Mouse (Mus musculus) neural tube, embryonic 14.5 days (tissue): Measurements from ENCODE around the gene Zfp553. TPM values are rescaled to one million over a fixed set of nuclear protein-coding genes. Genes with fewer than 3 reads are reported as not detected.

Experiments
- ATAC-seq: fragments of 200-750 bp; cut with Nextera tagmentation; 2 replicates; pipeline ENCODE4 v1.8.0; 2017; ENCODE audit warnings: low read depth, mild to moderate bottlenecking, moderate TSS enrichment, moderate library complexity
- H3K27ac ChIP-seq: fragments of 300-500 bp; sonication (generic); 2 replicates; pipeline ENCODE4 v1.5.1; 2014; ENCODE audit warnings: low read depth, mild to moderate bottlenecking, control low read depth, low read length, moderate library complexity, mixed read lengths
- H3K27me3 ChIP-seq: fragments of 300-500 bp; sonication (generic); 2 replicates; pipeline ENCODE4 v1.6.1; 2014; ENCODE audit warnings: low read length; ENCODE audit not compliant: control insufficient read depth, insufficient read depth
- H3K36me3 ChIP-seq: fragments of 300-500 bp; sonication (generic); 2 replicates; pipeline ENCODE4 v1.6.1; 2014; ENCODE audit warnings: low read length, mixed read lengths; ENCODE audit not compliant: control insufficient read depth, insufficient read depth
- H3K4me1 ChIP-seq: fragments of 300-500 bp; sonication (generic); 2 replicates; pipeline ENCODE4 v1.6.1; 2014; ENCODE audit warnings: low read length; ENCODE audit not compliant: control insufficient read depth, insufficient read depth
- H3K4me2 ChIP-seq: fragments of 300-500 bp; sonication (generic); 2 replicates; pipeline ENCODE4 v1.6.1; 2014; ENCODE audit warnings: mild to moderate bottlenecking, low read depth, low read length, control low read depth
- H3K4me3 ChIP-seq: fragments of 300-500 bp; sonication (generic); 2 replicates; pipeline ENCODE4 v1.5.1; 2014; ENCODE audit warnings: low read depth, low read length, control low read depth, mixed read lengths
- H3K9ac ChIP-seq: fragments of 300-500 bp; sonication (generic); replicated peaks from 2 replicates; pipeline ENCODE4 v1.6.1; 2014; ENCODE audit warnings: low read depth, mild to moderate bottlenecking, control low read depth, low read length, mixed read lengths
- H3K9me3 ChIP-seq: fragments of 300-500 bp; sonication (generic); 2 replicates; pipeline ENCODE4 v1.6.1; 2016; ENCODE audit warnings: low read length; ENCODE audit not compliant: control insufficient read depth
- WGBS: fragments of 180-500 bp; shearing (Covaris S2); extraction: QIAGEN DNeasy Blood & Tissue Kit; methylation state at CpG from one replicate; pipeline ENCODE4 v1.1.7; 2014; 5-methylcytosine and 5-hydroxymethylcytosine counted together
- polyA plus RNA-seq: library from polyadenylated mRNA; unstranded; fragments of >200 nt; fragmentation: Nextera tagmentation; extraction: Ambion mirVana; gene quantifications from 2 replicates; pipeline ENCODE4 v1.2.1, GENCODE M21; 2014

Gene Zfp553
- 21.5 and 24.0 TPM in 2 replicates for polyA plus RNA-seq

DNA sequence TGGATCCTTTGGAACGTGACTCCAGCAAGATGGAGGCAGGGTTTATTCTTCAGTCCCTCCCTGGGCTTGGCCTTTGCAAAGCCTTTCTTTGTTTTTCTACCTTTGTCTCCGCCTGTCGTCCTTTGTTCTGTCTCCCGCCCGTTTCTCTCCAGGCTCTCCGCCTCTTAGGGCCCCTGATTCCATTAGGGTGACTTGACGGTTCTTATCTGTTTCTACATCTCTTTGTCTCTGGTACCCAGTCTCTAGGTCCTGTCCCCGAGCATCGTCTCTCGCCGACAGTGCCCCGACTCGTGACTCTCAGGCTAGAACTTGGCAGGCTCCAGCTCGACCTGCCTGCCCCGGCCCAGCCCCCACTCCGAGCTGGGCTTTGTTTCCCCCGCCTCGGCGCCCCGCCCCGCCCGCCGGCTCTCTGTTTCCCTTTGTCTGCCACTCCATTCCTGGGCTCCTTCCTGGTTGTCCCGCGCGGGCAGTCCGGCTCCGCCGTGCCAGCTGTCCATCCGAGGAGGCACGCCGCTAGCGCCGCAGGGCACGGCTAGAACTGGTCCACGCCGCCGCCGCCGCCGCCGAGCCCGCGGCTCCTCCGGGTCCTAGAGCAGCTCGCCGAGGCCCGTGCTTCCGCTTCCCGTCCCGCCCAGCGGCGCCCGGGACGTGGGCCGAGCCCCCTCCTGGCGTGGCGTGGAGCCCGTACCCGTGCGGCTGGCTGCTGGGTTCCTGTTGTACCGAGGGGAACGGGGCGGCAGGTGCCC, at the start of gene Zfp553, which contains the start of gene Sept1:
Zfp553 (plus strand) TSS at position 440 of the 746 bp plus-strand sequence.
Sept1 (minus strand) TSS at position 509 of the 746 bp plus-strand sequence.
- H3K4me2 ChIP-seq, result peak within 1 kb of the TSS; percentile 74
- ATAC-seq, result peak; percentile 92

DNA sequence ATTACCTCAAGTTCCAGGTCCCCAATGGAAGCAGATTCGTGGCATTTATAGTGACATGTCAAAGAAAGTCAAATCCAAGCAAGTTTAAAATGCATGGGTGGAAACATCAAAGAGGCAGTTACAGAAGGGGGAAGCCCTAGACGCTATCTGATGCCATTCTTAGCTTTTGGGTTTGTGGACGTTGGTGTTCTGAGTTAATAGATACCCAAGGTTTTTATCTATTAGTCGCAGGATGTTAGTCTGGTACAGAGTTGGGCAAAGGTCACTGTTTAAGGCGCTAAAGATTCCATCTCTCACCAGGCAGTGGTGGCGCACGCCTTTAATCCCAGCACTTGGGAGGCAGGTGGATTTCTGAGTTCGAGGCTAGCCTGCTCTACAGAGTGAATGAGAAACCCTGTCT, 49.5 kb upstream of the Zfp553 start:
- no peak for ATAC-seq
- Histone ChIP-seq H3K9ac (no peak overlapping the region), H3K4me1 (no peaks in the 10 kb centered on the region), H3K4me2 (no peak overlapping the region), H3K27me3 (no peaks in the 10 kb centered on the region), H3K27ac (no peak overlapping the region), H3K9me3 (no peaks in the 10 kb centered on the region), H3K4me3 (no peak overlapping the region), H3K36me3 (no peaks in the 10 kb centered on the region)
- 82% methylated on average over 8 of the region's 8 CpGs for WGBS

More for the DNA sequence above, at the start of gene Zfp553, which contains the start of gene Sept1:
- H3K36me3 ChIP-seq, result peaks cover 17% of the 10 kb centered on the region
- H3K4me3 ChIP-seq, result peak within 1 kb of the TSS; percentile 99
- 0 out of 2 replicates have a peak, but pooled peaks cover 2% of the 10 kb centered on the region for H3K27me3 ChIP-seq
- H3K4me1 ChIP-seq, result peaks cover 22% of the 10 kb centered on the region
- peak within 1 kb of the TSS; percentile 98 for H3K27ac ChIP-seq
- H3K9ac ChIP-seq, result peak within 1 kb of the TSS; percentile 96
- H3K9me3 ChIP-seq, result no peaks in the 10 kb centered on the region
- 1% methylated on average over 63 of the region's 64 CpGs for WGBS

DNA sequence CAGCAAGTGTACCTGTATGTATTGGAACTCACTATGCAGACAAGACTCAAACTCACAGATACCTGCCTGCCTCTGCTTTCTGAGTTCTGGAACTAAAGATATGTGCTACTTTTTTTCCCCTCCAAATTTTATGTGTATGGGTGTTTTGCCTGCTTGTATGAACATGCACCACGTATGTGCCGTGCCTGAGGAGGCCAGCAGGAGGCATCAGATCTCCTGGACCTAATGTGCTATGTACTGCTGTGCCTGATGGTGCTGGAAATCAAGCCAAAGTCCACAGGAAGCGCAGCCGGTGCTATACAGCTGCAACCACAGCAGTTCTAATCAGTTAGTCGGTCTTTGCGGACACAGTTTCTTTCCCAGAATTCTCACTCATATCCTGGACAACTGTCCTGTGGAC, 49.0 kb upstream of the Zfp553 start:
- WGBS, result 76% methylated on average over 6 of the region's 6 CpGs

DNA sequence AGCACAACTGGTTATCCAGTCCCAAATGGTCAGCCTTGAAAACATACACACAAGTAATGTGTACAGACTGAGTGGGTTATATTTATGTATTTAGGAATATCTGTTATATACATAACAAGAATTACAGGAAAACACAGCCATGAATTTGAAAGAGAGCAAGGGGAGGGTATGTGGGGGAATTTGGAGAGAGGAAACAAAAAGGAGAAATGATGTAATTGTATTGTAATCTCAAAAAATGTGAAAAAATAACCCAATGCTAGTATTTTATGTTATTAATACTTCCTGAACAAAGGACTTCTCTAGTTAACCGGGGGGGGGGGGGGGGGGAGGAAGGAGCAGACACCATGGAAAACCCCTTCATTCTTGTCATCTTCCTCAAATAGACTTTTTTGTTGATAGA, 48.1 kb upstream of the Zfp553 start:
- H3K36me3 ChIP-seq, result no peaks in the 10 kb centered on the region
- no peaks in the 10 kb centered on the region for H3K4me1 ChIP-seq
- no peak for ATAC-seq
- no peak overlapping the region for H3K9ac ChIP-seq
- WGBS, result 77% methylated on average over 1 of the region's 1 CpGs
- H3K4me3 ChIP-seq, result no peak overlapping the region
- H3K27ac ChIP-seq, result no peak overlapping the region
- no peaks in the 10 kb centered on the region for H3K9me3 ChIP-seq
- H3K27me3 ChIP-seq, result no peaks in the 10 kb centered on the region
- no peak overlapping the region for H3K4me2 ChIP-seq

More for the DNA sequence above, 49.0 kb upstream of the Zfp553 start:
- Histone ChIP-seq H3K4me1 (no peaks in the 10 kb centered on the region), H3K4me2 (no peak overlapping the region), H3K9me3 (no peaks in the 10 kb centered on the region), H3K4me3 (no peak overlapping the region), H3K9ac (no peak overlapping the region), H3K27ac (no peak overlapping the region), H3K27me3 (no peaks in the 10 kb centered on the region), H3K36me3 (no peaks in the 10 kb centered on the region)
- ATAC-seq, result no peak

DNA sequence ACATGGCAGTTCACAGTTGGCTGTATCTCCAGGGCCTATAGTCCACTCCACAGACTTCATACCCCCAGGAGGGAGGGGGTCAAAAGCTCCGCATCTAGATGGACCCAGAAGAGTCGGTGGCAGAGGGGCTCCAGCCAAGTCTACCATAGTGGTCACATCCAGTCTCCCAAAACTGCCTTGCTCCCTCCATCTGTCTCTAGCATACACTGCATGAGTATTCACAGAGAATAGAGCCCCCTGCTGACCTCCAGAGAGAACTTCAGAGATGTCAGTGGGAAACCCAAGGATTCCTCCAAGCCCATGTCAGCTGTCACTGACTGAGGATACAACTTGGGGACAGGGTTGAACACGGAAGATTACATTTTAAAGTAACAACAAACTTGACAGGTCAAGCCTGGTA, 47.3 kb upstream of the Zfp553 start:
- H3K9me3 ChIP-seq, result no peaks in the 10 kb centered on the region
- H3K4me3 ChIP-seq, result no peak overlapping the region
- no peak overlapping the region for H3K4me2 ChIP-seq
- H3K9ac ChIP-seq, result no peak overlapping the region
- no peak overlapping the region for H3K27ac ChIP-seq
- H3K27me3 ChIP-seq, result no peaks in the 10 kb centered on the region
- WGBS, result 82% methylated on average over 3 of the region's 3 CpGs
- ATAC-seq, result no peak
- H3K36me3 ChIP-seq, result no peaks in the 10 kb centered on the region
- no peaks in the 10 kb centered on the region for H3K4me1 ChIP-seq

DNA sequence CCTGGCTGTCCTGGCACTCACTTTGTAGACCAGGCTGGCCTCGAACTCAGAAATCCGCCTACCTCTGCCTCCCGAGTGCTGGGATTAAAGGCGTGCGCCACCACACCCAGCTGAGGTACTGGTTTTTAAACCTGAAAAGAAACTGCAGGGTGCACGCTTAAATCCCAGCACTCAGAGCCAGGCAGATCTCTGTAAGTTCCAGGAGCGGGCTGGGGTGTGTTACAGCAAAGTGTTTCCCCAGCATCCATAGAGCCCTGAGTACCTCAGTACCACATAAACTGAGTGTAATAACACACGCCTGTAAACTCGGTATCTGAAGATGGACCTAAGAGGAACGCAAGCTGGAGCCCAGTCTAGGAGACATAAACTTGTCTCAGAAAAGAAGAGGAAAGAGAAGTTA, 45.5 kb upstream of the Zfp553 start:
- WGBS, result 77% methylated on average over 9 of the region's 10 CpGs
- no peaks in the 10 kb centered on the region for H3K4me1 ChIP-seq
- H3K4me2 ChIP-seq, result no peak overlapping the region
- no peak for ATAC-seq
- no peak overlapping the region for H3K27ac ChIP-seq
- H3K4me3 ChIP-seq, result no peak overlapping the region
- no peak overlapping the region for H3K9ac ChIP-seq
- no peaks in the 10 kb centered on the region for H3K9me3 ChIP-seq
- no peaks in the 10 kb centered on the region for H3K27me3 ChIP-seq
- peaks cover 12% of the 10 kb centered on the region; the same call in 1 of the 2 replicates for H3K36me3 ChIP-seq

DNA sequence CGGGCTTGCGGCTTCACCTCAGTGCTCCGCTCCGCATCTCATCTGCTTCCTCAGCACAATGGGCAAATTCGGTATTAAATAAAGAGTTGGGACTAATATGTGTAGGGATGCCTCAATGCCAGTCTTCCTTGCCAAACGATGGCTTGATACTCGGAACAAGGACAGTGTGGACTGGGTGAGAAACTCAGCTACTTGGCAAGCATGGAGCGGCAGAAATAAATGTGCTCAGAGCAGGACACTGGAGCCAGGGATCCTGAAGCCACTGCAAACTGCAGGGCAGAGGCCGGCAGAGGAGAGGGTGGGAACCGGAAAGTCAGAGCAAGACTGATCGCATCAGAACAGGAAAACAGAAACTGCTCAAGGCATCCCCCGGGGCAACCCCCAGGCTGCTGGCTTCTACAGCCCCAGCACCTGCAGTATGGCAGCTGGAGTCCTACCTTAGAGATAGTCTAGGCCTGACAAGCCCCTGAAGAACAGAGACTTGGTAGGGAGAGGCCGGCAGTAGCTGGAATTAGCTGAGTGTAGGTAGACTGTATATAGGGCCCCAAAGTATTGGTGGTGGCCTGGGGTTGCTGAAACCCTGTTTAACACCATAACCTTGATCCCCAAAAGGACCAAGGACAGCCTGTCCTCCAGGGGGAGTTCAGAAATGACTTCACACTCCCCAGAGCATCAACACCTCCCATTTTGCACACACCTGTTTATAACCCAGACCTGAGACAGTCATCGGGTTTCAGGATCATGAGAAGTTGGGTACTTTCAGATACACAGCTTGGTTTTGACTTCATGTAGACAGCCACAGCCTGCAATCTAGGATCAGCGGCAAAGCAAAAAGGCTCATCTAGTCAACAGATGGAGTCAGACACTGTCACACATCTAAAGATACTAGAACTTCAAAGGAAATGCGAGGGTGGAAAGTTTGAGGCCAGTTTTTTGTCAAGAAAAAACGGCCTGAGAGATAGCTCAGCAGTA, 44.3 kb upstream of the Zfp553 start:
- H3K27ac ChIP-seq, result no peak overlapping the region

DNA sequence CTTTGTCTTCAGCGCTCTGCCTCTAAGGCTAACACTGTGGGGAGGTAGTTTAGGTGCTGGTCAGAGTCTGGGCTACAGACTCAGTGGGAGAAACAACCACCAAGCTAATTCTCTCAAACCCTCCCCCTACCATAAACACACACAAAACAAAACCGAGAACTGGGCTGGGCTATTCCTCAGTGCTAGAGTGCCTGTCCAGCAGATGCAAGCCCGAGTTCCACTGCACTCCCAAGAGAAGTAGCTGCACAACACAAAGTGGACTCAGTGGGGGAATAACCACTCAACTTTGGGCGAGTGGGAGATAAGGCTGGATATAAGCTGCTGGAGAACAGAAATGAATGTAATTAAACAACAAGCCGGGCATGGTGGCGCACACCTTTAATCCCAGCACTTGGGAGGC, 42.2 kb upstream of the Zfp553 start:
- WGBS, result 76% methylated on average over 6 of the region's 6 CpGs
- H3K9ac ChIP-seq, result no peak overlapping the region
- H3K27ac ChIP-seq, result no peak overlapping the region
- no peaks in the 10 kb centered on the region for H3K9me3 ChIP-seq
- no peak overlapping the region for H3K4me3 ChIP-seq
- peaks cover 31% of the 10 kb centered on the region for H3K36me3 ChIP-seq
- H3K4me1 ChIP-seq, result peaks cover 12% of the 10 kb centered on the region
- H3K27me3 ChIP-seq, result no peaks in the 10 kb centered on the region
- H3K4me2 ChIP-seq, result no peak overlapping the region
- no peak for ATAC-seq

More for the DNA sequence above, 44.3 kb upstream of the Zfp553 start:
- Histone ChIP-seq H3K9ac (no peak overlapping the region), H3K9me3 (no peaks in the 10 kb centered on the region), H3K27me3 (no peaks in the 10 kb centered on the region), H3K4me2 (no peak overlapping the region), H3K36me3 (peaks cover 25% of the 10 kb centered on the region), H3K4me3 (no peak overlapping the region), H3K4me1 (no peaks in the 10 kb centered on the region)
- WGBS, result 82% methylated on average over 17 of the region's 17 CpGs
- no peak for ATAC-seq
